Mouse (Mus musculus) spleen, postnatal 36 days (tissue): Measurements from ENCODE around the gene Fahd2a.
A peak's percentile ranks its signal among the peaks of the same experiment; 100 is the strongest.

Source experiments
- DNase-seq, 2 experiments: peaks; one replicate each; pipeline ENCODE4 v3.0.0; 2022; ENCODE audit warnings: low spot score in 2 of 2, mixed read lengths in 1 of 2

The Fahd2a gene

DNA sequence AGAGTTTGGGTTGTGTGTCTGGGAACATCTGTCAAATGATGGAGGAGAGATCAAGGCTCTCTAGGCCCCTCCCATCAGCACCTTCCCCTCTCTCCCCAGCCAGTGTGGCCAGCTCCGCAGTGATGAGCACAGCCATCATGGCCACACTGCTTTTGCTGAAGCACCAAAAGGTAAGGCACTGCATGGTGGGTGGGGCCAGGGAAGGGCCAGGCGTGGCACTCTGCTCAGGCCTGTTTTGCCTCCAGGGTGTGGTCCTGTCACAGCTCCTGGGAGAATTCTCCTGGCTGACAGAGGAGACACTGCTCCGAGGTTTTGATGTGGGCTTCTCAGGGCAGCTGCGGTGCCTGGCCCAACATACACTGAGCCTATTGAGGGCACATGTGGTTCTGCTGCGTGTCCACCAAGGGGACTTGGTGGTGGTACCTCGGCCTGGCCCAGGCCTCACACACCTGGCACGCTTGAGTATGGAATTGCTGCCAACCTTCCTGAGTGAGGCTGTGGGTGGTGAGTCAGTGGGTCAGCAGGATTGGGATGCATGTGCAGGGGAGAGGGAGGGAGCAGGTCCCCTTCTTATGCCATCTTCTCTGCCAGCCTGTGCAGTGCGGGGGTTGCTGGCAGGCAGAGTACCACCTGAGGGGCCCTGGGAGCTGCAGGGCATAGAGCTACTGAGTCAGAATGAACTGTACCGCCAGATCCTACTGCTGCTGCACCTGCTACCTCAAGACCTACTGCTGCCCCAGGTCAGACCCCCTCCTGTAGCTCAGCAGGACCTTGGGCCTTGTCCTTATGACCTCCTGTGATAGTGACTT, 10.7 kb downstream of the Fahd2a start:
- no peak for DNase-seq

DNA sequence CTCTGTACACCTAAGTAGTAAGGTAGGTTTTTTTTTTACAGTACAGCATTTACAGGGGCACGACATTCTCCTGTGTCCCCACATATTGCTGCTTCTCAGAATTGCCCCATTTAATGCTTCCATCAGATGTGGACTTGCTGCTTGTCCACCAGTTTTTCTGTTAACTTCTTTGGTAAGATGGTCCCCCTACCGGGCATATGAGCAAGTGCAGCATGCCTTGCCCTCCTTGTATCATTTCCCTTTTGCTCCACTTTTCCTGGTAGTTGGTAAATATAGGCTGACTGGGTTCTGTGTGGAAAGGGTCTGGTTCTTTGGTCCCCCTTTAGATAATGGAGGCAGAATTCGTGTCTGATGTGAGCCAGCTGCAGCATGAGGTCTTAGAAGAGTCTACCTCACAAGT, 14.1 kb downstream of the Fahd2a start:
- peak in 1 of 2 experiments; percentile 14 for DNase-seq

DNA sequence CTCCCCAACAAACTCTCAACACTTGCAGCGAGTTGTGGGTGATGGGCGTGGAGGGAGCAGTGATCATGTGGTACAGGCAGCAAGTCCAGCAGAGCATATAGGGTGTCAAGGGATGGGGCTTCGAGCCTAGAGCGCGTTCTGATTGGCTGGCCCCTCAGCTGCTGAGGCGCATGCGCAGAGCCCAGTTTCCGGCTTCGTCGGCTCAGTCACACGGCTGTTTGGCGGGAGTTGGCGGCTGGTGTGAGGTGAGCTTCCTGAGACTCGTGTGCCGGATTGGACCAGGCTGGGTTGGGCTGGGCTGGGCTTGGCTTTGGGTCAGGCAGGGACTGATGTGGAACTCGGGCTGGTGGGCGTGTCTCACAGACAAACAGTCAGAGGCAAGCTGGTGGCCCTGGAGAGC, 19.4 kb downstream of the Fahd2a start, which contains the start of gene Gpat2:
TSS of gene Gpat2 (plus strand) at position 223 of the 400 bp plus-strand sequence.
- no peak for DNase-seq

DNA sequence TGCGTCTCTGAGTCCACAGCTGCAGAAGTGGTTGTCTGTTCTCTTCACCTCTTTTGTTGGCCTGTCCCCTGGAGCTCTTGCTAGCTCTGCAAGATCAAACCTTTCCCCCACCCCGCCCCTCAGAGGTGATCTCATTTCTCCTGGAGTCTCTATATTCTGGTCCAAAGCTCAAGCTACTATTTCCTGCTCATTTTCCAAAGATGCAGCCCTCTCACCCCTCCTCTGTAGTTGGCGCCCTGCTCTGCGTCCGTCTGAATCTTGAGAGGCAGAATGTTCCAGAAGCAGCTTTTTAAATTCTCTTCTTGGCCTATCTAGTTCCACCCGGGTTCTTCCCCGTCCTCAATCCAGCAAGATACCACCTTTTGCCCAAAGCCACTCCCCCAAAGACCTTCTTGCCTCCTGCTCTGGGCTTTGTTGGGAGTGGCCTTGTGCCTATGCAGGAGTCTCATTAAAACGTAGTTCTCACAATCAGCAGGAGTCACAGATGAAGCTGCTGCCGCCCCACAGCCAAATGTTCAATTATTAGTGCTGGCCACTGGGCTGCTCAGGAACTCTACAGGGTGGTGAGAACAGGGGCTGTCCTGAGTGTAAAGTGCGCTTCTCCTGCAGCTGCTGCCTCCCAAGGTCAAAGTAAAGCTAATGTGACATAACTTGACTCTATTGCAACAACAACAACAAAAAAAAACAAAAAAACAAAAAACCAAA, 25.9 kb downstream of the Fahd2a start:
- no peak for DNase-seq

DNA sequence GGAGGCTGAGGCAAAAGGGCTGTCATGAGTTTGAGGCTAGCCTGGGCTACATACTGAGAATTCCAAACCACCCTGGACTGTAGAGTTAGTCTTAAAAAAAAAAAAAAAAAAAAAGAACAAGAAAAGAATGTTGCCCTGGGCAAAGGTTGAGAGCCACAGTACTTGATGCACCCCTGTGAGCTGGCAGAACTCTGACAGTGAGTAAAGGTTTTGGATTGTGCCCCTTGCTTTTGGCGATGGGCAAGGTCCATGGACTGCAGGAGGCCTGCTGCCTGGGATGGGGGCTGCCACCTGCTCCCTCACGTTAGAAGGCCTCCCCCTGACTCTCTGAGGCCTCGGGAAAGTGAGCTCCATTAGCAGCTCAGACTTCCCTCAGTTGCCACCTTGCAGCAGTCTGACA, 27.7 kb downstream of the Fahd2a start:
- no peak for DNase-seq

DNA sequence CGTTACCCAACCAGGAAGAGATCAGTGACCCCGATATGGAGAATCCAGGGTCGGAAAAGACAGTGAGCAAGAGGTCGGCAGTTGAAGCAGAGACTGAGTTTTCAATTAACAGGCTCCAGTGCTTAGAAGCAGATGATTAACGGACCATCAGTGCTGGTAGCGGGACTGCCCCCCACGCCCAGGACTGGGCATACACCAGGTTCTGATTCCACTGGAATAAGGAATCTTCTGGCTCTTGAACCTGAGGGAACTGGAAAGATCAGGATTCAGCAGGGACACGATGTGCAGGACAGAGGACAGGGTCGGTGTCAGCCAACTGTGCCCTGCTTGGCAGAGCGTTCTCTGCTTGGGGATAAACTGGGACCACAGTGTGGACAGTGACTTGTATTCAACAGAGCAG, 28.6 kb downstream of the Fahd2a start:
- DNase-seq: no peak

DNA sequence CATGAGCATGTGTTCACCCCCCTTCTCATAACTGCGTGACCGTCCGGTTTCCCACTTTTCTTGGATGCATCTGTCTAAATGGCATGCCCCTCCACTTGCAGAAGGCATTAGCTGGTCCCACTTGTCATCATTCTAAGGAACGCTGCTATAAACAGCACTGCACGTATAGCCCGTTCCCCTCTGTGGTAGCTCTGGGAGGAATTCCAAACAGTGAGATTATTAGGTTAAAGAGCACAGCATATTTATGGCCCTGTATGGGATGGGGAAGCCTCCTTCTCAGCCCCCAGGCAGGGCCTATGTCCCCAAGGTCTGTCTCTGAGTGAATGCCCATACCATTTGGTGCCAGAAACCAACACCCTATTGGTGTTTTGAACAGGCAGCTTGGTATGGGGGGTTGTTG, 33.2 kb downstream of the Fahd2a start:
- no peak for DNase-seq

DNA sequence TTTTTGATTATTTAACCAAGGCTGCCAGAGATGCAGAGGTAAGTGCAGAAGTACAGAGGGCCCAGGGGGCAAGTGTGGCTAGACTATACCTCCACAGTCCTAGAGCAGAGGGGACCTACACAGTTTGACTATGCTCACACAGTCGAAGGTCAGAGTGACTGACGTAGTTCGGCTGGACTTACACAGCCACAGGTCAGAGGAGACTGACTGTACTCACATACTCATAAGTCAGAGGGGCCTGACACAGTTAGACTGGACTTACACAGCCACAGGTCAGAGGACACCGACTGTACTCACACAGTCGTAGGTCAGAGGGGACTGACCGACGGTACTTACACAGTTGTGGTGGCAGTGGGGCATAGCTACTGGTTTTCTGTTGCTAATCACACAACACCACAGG, 45.6 kb downstream of the Fahd2a start:
- no peak for DNase-seq

DNA sequence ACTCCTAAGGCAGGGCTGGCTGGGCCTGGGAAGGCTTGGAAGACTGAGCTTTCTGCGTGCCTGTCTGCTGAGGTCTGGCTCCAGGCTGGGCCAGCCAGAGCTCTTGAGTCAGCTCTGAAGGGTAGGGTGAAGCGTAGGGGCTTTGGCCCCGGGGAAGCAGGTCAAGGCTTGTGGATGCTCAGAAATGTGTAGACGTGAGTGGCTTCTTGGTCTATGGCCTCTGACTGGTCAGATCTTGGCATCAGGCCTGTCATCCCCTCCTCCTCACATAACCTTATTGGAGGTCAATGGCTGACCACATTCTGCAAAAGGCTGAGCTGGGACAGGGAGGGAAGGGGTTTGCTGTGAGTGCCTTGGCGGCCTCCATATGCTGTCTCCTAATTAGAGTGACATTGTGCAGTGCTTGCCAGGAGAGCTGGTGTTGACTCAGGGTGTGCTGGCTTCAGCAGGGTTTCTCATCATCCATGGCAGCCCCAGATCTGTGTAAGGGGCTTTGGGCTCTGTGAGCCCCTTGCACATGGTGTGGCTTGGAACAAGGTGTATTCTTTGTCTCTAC, 49.7 kb downstream of the Fahd2a start:
- DNase-seq: peak; percentile 7 to 8

DNA sequence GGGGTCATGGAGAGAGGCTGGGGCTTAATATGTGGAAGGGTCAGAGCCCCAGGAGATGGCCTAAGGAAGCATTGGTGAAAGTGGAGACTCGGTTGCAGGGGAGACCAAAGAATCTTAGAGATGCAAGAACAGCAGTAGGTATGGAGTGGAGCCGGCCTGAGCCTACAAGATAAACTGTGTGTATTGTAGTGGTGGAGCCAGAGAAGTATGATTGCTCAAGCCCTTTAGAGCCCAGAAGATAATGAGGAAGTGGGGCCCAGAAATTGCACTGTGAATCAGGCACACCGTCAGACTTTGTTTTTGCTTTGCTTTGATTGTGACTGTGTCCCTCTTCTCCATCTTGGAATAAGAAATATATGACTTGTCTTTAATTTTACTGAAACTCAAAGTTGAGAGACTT, 53.0 kb downstream of the Fahd2a start:
- DNase-seq: no peak

DNA sequence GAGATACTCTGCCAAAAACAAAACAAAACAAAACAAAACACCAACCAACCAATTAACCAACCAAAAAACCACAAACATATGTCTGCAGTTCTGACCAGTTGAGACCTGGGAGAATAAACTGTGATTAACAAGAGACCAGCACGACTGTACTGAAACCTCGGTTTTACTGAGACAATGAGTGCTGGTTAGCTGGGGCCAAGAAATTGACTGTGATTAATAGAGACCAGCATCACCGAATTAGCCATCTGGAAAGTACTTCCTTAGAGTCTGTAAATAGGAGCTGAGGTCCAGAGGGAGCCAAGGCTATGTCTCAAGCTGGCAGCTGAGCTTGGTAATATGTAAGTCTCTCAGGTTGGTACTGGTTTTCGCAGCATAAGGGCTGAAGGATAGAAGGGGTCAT, 53.5 kb downstream of the Fahd2a start:
- DNase-seq: no peak

DNA sequence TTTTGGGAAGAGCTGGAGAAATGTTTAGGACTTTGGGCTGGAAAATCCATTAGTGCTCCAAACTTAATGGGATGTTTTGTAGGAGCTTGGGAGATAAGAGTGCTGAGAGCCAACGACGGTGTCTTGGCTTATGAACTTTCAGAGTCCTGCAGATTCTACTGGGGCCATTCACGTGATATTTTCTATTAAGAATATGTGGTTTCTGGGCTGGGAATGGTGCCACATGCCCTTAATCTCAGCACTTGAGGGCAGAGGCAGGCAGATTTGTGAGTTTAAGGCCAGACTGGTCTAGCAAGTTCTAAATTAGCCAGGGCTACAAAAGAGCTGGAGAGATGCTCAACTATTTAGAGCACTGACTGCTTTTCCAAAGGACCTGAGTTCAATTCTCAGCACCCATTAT, 54.0 kb downstream of the Fahd2a start:
- DNase-seq: no peak

DNA sequence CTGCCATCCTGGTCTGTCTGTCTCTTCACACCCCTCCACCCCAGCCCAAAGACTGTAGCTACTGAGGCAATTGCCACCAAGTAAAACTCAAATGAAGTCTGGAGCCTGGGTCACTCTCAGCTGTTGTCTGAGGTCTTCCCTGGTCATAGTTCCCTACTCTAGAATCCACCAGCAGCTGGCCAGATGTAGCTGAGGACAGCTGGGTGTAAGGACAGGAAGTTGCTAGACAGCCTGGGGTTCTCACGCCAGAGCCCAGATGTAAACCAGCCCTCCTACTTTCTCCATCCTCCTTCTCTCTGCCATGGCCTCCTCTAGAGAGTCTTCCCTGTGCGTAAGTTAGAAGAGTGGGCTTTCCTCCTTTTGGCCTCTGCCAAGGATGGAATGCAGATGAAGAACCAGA, 56.8 kb downstream of the Fahd2a start:
- DNase-seq: no peak
